Mouse (Mus musculus) neural tube, embryonic 10.5 days (tissue): ENCODE measurements around the gene Prpf39.

Source experiments
- DNase-seq: peaks from one replicate; pipeline ENCODE4 v3.0.0-alpha.2; 2017; ENCODE audit warnings: low spot score; ENCODE audit errors: extremely low spot score

Prpf39 gene

GRCm38 (mm10) chr12:65036190-65036870 is at the start of gene Prpf39:
Gene Prpf39, plus strand, starts transcription at chr12:65036333.
- peak; percentile 87 for DNase-seq

GRCm38 (mm10) chr12:65007725-65008124 is 28.4 kb upstream of the Prpf39 start:
- DNase-seq: no peak

GRCm38 (mm10) chr12:65022842-65023241 is 13.3 kb upstream of the Prpf39 start:
- no peak for DNase-seq

GRCm38 (mm10) chr12:65035839-65036189 is 319 bp upstream of the Prpf39 start:
- DNase-seq: no peak

- no peak for DNase-seq
Measured at GRCm38 (mm10) chr12:65036892-65037545, 886 bp downstream of the Prpf39 start.

GRCm38 (mm10) chr12:65037546-65037937 is 1.4 kb downstream of the Prpf39 start:
- no peak for DNase-seq

GRCm38 (mm10) chr12:65048799-65049198 is 12.7 kb downstream of the Prpf39 start:
- no peak for DNase-seq

GRCm38 (mm10) chr12:65058203-65058602 is 22.1 kb downstream of the Prpf39 start:
- no peak for DNase-seq

GRCm38 (mm10) chr12:65061082-65061481 is 24.9 kb downstream of the Prpf39 start:
- no peak for DNase-seq

GRCm38 (mm10) chr12:65065241-65065640 is 29.1 kb downstream of the Prpf39 start:
- DNase-seq: no peak

- no peak for DNase-seq
Measured at GRCm38 (mm10) chr12:65066234-65066633, 30.1 kb downstream of the Prpf39 start.

GRCm38 (mm10) chr12:65068409-65068808 is 32.3 kb downstream of the Prpf39 start:
- DNase-seq: no peak

- no peak for DNase-seq
Measured at GRCm38 (mm10) chr12:65072911-65073610, 36.9 kb downstream of the Prpf39 start.

- peak; percentile 95 for DNase-seq
Measured at GRCm38 (mm10) chr12:65073611-65074178, 37.6 kb downstream of the Prpf39 start, which contains the start of gene Fkbp3. Gene Fkbp3, minus strand, starts transcription at chr12:65074007.

GRCm38 (mm10) chr12:65074651-65075050 is 38.5 kb downstream of the Prpf39 start:
- DNase-seq: no peak

GRCm38 (mm10) chr12:65075085-65075732 is 39.1 kb downstream of the Prpf39 start, which contains the start of gene Fancm:
Gene Fancm, plus strand, starts transcription at chr12:65075603.
- DNase-seq: peak; percentile 88

GRCm38 (mm10) chr12:65075733-65076310 is 39.7 kb downstream of the Prpf39 start:
- DNase-seq: no peak

GRCm38 (mm10) chr12:65076906-65077305 is 40.8 kb downstream of the Prpf39 start:
- no peak for DNase-seq

GRCm38 (mm10) chr12:65108746-65109145 is 72.6 kb downstream of the Prpf39 start:
- no peak for DNase-seq

GRCm38 (mm10) chr12:65111503-65111902 is 75.4 kb downstream of the Prpf39 start:
- DNase-seq: no peak

GRCm38 (mm10) chr12:65112811-65113210 is 76.7 kb downstream of the Prpf39 start:
- no peak for DNase-seq
